Mouse (Mus musculus): ENCODE measurements around the gene Ssx2ip. TPM values are rescaled to one million over a fixed set of nuclear protein-coding genes. Genes with fewer than 3 reads are reported as not detected.

Ssx2ip gene
- polyA plus RNA-seq, 1 experiment from 2014 or later = 23.7 TPM

DNA sequence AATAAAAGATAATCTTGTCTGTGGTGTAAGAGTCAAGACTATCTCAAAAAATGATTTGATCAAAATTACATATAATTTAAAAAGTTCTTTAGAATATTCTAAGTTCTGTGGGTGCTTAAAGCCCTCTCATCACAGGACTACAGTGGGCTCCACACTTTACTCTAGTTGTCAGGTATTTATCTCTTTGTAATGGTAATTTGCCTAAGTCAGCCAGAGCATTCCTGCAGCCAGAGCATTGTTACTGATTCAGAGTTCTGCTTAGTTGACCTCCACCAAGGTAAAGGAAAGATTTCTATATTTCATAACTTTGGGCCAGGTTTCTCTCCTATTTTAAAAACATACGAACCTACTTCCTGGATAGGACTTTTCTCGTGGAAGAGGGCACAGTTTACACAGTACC, 64.8 kb downstream of the Ssx2ip start:
- no peak overlapping the region for H3K27ac ChIP-seq
- no peak for ATAC-seq (replicated peaks; ENCODE audit: low FRiP score)
- 82% methylated on average over 2 of the region's 2 CpGs for WGBS
- no peak overlapping the region for H3K4me3 ChIP-seq (replicated peaks)
- no peak overlapping the region for H3K9ac ChIP-seq
- H3K4me1 ChIP-seq = no peaks in the 10 kb centered on the region
- H3K36me3 ChIP-seq = no peaks in the 10 kb centered on the region
- H3K27me3 ChIP-seq = no peaks in the 10 kb centered on the region
- H3K9me3 ChIP-seq (replicated peaks) = no peaks in the 10 kb centered on the region
- no peak overlapping the region for H3K4me2 ChIP-seq

GRCm38 (mm10) chr3:146472657-146473056, 68.2 kb downstream of the Ssx2ip start:
- WGBS = 69% methylated on average over 4 of the region's 4 CpGs
- no peak for ATAC-seq (replicated peaks; ENCODE audit: low FRiP score)
- Histone ChIP-seq H3K36me3 (no peaks in the 10 kb centered on the region), H3K27me3 (no peaks in the 10 kb centered on the region), H3K9ac (no peak overlapping the region), H3K9me3 (replicated peaks) (no peaks in the 10 kb centered on the region), H3K4me2 (no peak overlapping the region), H3K4me1 (no peaks in the 10 kb centered on the region), H3K4me3 (replicated peaks) (no peak overlapping the region), H3K27ac (no peak overlapping the region)

GRCm38 (mm10) chr3:146473741-146474140, 69.3 kb downstream of the Ssx2ip start:
- Histone ChIP-seq H3K9me3 (replicated peaks) (no peaks in the 10 kb centered on the region), H3K4me1 (no peaks in the 10 kb centered on the region), H3K27me3 (no peaks in the 10 kb centered on the region), H3K9ac (no peak overlapping the region), H3K4me3 (replicated peaks) (no peak overlapping the region), H3K4me2 (no peak overlapping the region), H3K36me3 (no peaks in the 10 kb centered on the region), H3K27ac (no peak overlapping the region)
- no peak for ATAC-seq (replicated peaks; ENCODE audit: low FRiP score)

DNA sequence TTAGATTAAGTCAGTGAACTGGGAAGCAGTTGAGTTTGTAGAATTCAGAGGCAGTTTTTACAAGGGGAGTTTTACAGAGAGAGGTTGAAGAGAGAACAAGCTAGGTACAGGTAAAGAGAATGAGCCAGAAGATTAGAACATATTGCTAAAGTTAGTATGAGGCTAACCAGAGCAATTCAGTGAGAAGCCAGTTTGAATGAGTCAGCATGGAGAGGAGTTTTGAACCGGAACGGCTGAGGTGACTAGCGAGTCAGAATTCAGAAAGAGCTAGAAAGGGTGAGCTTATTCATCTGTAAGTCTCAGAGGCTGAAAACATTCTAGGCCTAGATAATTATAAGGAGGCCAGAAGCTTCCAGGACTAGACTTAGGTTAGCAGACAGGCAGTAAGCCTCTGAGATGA, 70.0 kb downstream of the Ssx2ip start:
- Histone ChIP-seq H3K4me1 (no peaks in the 10 kb centered on the region), H3K4me3 (replicated peaks) (no peak overlapping the region), H3K36me3 (no peaks in the 10 kb centered on the region), H3K27ac (no peak overlapping the region), H3K9me3 (replicated peaks) (no peaks in the 10 kb centered on the region), H3K9ac (no peak overlapping the region), H3K27me3 (no peaks in the 10 kb centered on the region), H3K4me2 (no peak overlapping the region)
- 83% methylated on average over 3 of the region's 3 CpGs for WGBS
- no peak for ATAC-seq (replicated peaks; ENCODE audit: low FRiP score)

- Histone ChIP-seq H3K27me3 (no peaks in the 10 kb centered on the region), H3K36me3 (no peaks in the 10 kb centered on the region), H3K4me2 (no peak overlapping the region), H3K27ac (no peak overlapping the region), H3K4me1 (no peaks in the 10 kb centered on the region), H3K4me3 (replicated peaks) (no peak overlapping the region), H3K9me3 (replicated peaks) (no peaks in the 10 kb centered on the region), H3K9ac (no peak overlapping the region)
- WGBS = 72% methylated on average over 2 of the region's 2 CpGs
- no peak for ATAC-seq (replicated peaks; ENCODE audit: low FRiP score)
These were observed 77.6 kb downstream of the Ssx2ip start for GRCm38 (mm10) chr3:146482044-146482443.

GRCm38 (mm10) chr3:146486464-146486863, 82.0 kb downstream of the Ssx2ip start:
- 81% methylated on average over 4 of the region's 4 CpGs for WGBS
- H3K27ac ChIP-seq = no peak overlapping the region
- ATAC-seq (replicated peaks; ENCODE audit: low FRiP score) = no peak

More at GRCm38 (mm10) chr3:146486464-146486863, 82.0 kb downstream of the Ssx2ip start:
- Histone ChIP-seq H3K4me2 (no peak overlapping the region), H3K9me3 (replicated peaks) (no peaks in the 10 kb centered on the region), H3K36me3 (no peaks in the 10 kb centered on the region), H3K27me3 (no peaks in the 10 kb centered on the region), H3K4me3 (replicated peaks) (no peak overlapping the region), H3K9ac (no peak overlapping the region), H3K4me1 (no peaks in the 10 kb centered on the region)

Small RNA genes within 50 kb of the gene (microRNA-seq; reads per million reads assigned to microRNA genes)
- gene Gm22901 = not detected

Other genes starting within 250 kb of the Ssx2ip start
- gene Lpar3, start 183.7 kb upstream of the Ssx2ip start, polyA plus RNA-seq (2015; fragmentation: Nextera tagmentation; extraction: Ambion mirVana) = 1.1 and 1.4 TPM in 2 replicates
- 12.2 and 12.9 TPM in 2 replicates for gene Ctbs, start 45.2 kb downstream of the Ssx2ip start, polyA plus RNA-seq (2015; fragmentation: Nextera tagmentation; extraction: Ambion mirVana)
- gene Spata1, start 95.1 kb downstream of the Ssx2ip start, polyA plus RNA-seq (2015; fragmentation: Nextera tagmentation; extraction: Ambion mirVana) = 5.9 and 6.5 TPM in 2 replicates
- gene Gng5, start 95.2 kb downstream of the Ssx2ip start, polyA plus RNA-seq (2015; fragmentation: Nextera tagmentation; extraction: Ambion mirVana) = 951 and 1,101 TPM in 2 replicates
- gene Rpf1, start 116.8 kb downstream of the Ssx2ip start, polyA plus RNA-seq (2015; fragmentation: Nextera tagmentation; extraction: Ambion mirVana) = 60.3 and 64.3 TPM in 2 replicates
- gene Uox, start 165.8 kb downstream of the Ssx2ip start, polyA plus RNA-seq (2015; fragmentation: Nextera tagmentation; extraction: Ambion mirVana) = 0.88 TPM in 1 of 2 replicates, not detected in the other
- 0.08 TPM in 1 of 2 replicates, not detected in the other for gene Dnase2b, start 211.0 kb downstream of the Ssx2ip start, polyA plus RNA-seq (2015; fragmentation: Nextera tagmentation; extraction: Ambion mirVana)
- gene 4930503B20Rik, start 246.7 kb downstream of the Ssx2ip start, polyA plus RNA-seq (2015; fragmentation: Nextera tagmentation; extraction: Ambion mirVana) = not detected in 2 replicates